Mouse (Mus musculus) ES-Bruce4 (cell line): Measurements from ENCODE around the gene Cc2d2a.

ENCODE experiments used
- CTCF ChIP-seq: IDR thresholded peaks from one replicate; pipeline ENCODE4 v1.8.1; 2011; ENCODE audit warnings: low read depth, low read length
- POLR2A ChIP-seq: IDR thresholded peaks from one replicate; pipeline ENCODE4 v1.8.1; 2011; ENCODE audit warnings: low read length; ENCODE audit not compliant: insufficient read depth

- TF ChIP-seq CTCF (no peak), POLR2A (no peak)
Measured at GRCm38 (mm10) chr5:43770618-43771354, 108.6 kb downstream of the Cc2d2a start.
